Mouse (Mus musculus) adrenal gland, adult 8-10 months (tissue): ENCODE measurements around the gene Olfr76. TPM values are rescaled to one million over a fixed set of nuclear protein-coding genes. Genes with fewer than 3 reads are reported as not detected.
"Not testable (repeated sequence)": the region's sequence is repeated elsewhere in the genome, so short reads cannot be mapped to it uniquely, and the experiment has no call there.

Source experiments
- DNase-seq: peaks from one replicate; pipeline ENCODE4 v3.0.0; 2022
- total RNA-seq, 4 experiments: library from RNA; stranded (reverse); gene quantifications; 2 replicates each; pipeline ENCODE4 v1.2.4; 2022

The Olfr76 gene
- not detected for total RNA-seq

DNA sequence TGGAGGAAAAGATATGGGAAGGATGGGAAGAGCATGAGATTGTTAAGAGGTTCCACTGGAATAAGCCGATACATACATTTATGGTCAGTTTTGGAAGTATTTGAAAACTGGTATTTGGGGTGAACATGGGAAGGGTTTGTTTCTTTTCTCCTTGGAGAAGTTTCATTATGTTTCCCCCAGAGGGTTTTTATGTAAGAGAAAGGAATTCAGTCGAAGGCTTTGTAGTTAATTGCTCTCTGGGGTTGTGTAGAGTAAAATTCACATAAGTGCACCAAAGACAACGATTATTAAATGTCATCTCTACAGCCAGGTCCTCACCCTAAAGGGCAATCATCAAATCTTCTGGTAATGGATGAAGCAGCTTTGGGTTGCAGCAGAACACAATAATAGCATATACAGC lies at the start of gene Olfr76:
TSS of gene Olfr76 (minus strand) at position 101 of the 400 bp plus-strand sequence.
- DNase-seq, result no peak

DNA sequence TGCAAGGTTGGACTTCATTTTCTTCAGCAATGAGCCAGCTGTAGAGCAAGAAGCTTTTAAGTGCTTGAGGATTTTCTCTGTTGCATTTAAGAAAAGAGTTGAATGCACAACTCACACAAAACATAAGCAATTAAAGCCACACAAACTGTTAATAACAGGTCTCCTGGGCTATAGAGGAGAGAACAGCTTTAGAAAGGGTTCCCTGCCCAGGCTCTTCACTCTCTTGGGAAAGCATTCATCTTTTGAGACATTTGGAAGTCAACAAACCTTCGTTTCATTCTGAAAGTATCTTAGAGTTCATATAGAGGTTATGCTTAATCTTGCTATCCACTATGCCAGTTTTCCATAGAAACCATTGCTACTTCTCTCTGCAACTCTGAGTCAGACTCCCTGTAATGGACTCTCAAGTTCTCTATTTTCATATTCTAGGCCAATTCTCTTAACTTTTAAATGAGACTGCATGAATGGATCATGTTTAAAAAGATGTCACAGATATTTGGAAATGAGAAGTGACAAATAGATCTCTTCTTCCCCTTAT lies 47.1 kb upstream of the Olfr76 start, which contains the start of gene Olfr1555-ps1:
TSS of gene Olfr1555-ps1 (minus strand) at position 51 of the 538 bp plus-strand sequence.
- not testable (repeated sequence) for DNase-seq

DNA sequence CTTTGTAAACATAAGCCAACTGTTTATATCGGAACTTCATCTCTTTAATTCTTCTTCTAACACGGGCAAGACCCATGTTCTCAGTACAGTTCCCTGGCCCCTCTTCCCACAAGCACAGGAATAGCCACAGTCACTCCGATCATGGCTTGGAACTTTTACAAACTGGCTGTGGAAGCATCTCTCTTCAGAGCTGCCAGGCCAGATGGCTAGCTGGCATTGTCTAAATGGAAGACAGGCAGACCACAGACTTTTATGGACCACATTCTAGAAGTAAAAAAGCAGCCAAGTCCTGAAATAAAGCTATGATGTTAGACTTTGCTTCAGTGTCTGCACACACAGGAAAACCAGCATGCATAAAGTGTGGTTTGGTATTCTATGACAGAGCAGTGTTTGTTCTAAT lies 22.4 kb upstream of the Olfr76 start:
- DNase-seq, result no peak

DNA sequence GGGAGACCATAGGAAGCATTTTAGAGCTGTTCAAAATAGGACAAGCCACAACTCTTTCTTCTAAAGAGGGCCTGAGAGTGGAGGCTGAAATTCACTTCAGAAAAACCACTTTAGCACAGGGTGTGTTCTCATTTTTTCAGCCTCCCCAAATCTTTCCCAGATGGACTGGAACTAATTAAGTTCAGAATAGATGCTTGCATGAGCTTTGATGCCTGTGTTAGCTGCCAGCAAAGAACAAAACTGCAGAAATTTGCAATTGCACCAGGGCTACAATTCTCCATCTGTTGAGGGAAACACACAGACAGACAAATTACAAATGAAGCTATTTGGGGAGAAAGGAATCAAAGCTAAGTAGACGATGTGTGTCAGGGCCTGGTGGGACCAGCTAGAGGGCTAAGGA lies 20.4 kb upstream of the Olfr76 start:
- no peak for DNase-seq

DNA sequence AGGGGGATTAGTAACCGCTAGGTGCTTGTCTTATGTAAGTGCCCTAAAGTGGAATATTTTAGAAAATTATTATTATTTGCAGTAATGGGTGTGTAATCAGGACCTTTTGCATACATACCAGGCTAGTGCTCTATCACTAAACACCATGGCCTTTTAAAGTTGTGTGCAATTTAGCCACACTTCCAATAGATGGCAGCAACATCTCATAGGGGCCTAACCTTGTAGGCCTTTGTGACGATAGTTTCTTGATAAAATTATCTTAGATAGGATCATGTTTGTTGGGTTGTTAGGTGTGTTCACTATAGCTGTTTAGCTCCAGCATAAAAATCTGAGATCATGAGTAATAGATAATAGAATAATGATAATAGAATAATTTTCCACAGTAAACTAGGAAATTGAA lies 11.3 kb upstream of the Olfr76 start:
- no peak for DNase-seq

DNA sequence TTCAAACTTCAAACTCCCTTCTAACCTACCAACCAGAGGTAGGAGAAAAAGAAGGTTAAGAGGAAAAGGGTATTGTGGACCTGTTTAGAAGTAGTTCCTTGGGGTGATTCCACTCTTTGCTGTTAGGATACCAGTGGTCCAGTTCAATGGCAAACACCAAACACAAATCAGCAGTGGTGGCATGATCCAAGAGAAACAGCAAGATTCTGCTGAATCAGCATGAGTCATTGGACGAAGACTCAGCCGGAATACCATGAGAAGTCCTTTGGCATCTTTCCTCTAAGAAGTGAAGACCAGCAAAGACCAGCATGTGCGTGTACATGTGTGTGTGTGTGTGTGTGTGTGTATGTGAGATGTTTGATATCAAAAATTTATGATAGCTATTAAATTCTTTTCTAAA lies 6.5 kb downstream of the Olfr76 start:
- DNase-seq, result no peak

DNA sequence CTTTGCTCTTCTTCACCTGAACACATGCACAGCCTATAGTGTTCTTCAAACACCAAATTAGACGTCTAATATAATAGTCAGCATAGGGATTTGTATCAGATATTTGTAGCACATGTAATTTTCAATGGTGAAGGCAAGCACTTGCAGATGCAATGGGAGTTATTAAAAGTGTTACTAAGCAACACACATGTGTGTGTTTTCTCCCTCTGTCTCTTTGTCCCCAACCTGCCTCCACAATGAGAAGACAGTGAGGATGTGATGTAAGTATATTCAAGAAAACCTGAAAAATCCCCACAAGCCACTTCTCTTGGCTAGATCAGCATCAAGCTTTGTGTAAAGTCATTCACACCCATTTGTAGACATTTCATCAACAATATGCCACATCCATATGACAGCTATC lies 7.2 kb downstream of the Olfr76 start, which contains the start of gene Olfr1428:
TSS of gene Olfr1428 (minus strand) at position 101 of the 400 bp plus-strand sequence.
- no peak for DNase-seq

DNA sequence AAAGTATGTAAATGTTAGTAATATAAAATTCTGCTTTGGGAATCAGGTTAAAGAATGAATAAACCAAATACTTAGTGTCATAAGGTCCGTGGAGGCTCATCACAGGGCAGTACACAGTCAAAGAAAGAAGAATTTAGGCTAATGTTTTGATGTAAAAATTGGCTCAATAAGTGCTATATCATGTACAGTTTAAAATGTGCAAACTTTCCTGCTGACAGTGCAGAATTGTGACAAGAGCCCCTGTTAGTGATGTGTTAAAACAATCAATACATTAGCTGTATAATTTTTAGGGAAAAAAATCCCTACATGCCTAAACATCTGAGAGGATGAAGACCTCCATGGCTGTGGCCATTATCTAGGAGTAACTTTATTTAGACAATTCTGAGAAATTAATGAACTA lies 9.2 kb downstream of the Olfr76 start:
- DNase-seq, result no peak

DNA sequence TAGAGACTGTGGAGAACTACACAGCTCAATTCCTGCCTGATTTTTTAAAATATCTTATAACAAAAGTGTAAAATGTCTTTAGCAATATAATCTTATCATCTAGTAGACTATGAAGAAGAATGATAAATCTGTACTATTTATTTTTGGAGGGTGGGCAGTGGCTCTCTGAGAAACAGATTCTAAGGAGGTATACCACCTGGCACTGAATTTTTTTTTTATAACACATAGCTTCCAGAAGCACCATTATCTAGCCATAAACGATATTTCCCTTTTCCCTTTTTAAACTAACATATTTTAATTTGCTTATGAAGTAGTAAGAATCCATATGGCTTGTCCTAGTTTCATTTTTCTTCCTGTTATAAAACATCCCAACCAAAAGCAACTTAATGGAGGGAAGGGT lies 18.5 kb downstream of the Olfr76 start:
- no peak for DNase-seq

DNA sequence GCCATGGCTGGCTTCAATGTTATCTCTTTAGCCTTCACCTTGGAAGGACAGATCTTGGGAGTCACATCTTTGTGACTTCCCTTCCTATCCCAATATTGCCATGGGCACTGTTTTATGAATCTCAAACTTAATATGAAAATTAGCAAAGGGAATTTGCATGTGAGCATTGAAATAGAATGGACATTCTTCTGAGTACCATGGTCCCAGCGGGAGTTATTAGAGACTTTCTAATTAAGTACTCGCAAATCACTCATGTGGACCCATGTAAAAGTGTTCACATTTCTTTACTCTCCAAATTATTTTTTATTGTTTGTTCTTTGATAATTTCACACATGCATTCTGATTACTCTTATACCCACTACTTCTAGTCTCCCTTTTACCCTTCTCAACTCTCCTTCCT lies 19.8 kb downstream of the Olfr76 start, which contains the start of gene Olfr1427:
TSS of gene Olfr1427 (minus strand) at position 101 of the 400 bp plus-strand sequence.
- DNase-seq, result no peak

DNA sequence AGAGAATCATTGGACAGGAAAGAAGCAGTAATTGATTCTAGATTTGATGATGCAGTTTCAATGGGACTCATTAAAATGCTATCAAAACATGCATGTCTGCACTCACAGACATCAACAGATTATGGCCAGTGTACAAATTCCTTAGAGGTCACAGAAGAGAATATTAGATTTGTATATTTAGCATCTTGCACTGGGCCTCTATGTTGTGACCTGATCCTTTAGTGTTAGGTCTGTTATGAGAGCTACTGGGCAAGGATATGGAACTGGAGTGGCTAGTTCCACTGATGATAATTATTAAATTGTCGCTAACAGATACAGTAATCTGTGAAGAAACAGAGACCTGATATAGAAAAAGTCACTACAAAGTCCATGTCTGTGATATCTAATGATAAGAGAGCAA lies 31.1 kb downstream of the Olfr76 start, which contains the start of gene Olfr1426:
TSS of gene Olfr1426 (minus strand) at position 101 of the 400 bp plus-strand sequence.
- DNase-seq, result no peak

DNA sequence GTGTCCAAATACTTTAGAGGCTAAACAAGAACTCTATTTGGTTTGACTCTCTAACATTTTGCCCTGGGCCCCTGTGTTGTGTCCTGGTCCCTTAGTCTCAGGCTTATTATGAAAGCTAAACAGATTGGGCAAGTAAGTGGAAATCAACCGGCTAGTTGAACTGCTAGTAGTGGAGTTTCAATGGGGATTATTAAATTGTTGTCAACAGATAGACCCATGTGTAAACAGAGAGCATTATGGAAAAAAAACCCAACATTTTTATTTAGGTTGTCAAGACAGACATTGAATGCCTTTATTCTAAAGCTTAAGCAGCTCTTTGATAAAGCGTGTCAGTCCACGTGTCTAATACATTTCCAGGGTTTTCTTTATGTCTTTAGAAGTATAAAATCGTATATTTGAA lies 45.4 kb downstream of the Olfr76 start, which contains the start of gene Olfr1425:
TSS of gene Olfr1425 (minus strand) at position 101 of the 400 bp plus-strand sequence.
- DNase-seq, result not testable (repeated sequence)

DNA sequence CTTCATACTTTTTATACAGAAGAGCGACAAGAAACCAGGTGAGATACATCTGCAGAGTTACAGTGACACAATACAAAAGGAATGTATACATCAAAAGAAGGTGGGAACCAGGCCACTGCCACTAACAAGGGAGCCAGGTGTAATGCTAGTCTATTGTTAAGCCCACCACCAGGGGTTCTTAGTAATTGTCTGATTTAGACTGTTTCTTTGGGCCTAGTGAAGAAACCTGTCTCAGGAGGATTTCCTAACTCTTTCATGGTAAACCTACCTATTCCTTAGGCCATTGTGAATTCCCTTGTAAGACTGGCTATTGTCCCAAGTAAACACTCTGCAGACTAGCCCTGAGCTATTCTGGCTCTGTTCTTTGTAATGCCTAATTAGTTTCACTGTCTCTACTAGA lies 53.5 kb downstream of the Olfr76 start:
- not testable (repeated sequence) for DNase-seq

Other genes with a start within 250 kb of the Olfr76 start
- gene Olfr1419, start 248.1 kb downstream of the Olfr76 start, total RNA-seq, result not detected
- not detected for gene Olfr1420, start 236.6 kb downstream of the Olfr76 start, total RNA-seq
- gene Patl1, start 210.8 kb downstream of the Olfr76 start, total RNA-seq, result 10 to 100 TPM; 23.1 to 28.0 (median 25.6) TPM
- 100 to 1,000 TPM in 2 of 4 experiments, 10 to 100 TPM in 2; 96.8 to 109 (median 102) TPM for gene Osbp, start 157.3 kb downstream of the Olfr76 start, total RNA-seq
- gene Olfr1423, start 81.9 kb downstream of the Olfr76 start, total RNA-seq, result not detected
- gene Olfr1424, start 60.5 kb downstream of the Olfr76 start, total RNA-seq, result not detected
- not detected for gene Olfr1425, start 45.5 kb downstream of the Olfr76 start, total RNA-seq
- gene Olfr1426, start 31.2 kb downstream of the Olfr76 start, total RNA-seq, result not detected
- not detected for gene Olfr1427, start 19.9 kb downstream of the Olfr76 start, total RNA-seq
- gene Olfr1428, start 7.3 kb downstream of the Olfr76 start, total RNA-seq, result not detected
- gene Olfr1555-ps1, start 46.9 kb upstream of the Olfr76 start, total RNA-seq, result not detected
- gene Olfr1431, start 77.4 kb upstream of the Olfr76 start, total RNA-seq, result not detected
- not detected for gene Olfr1432, start 109.4 kb upstream of the Olfr76 start, total RNA-seq
- gene Olfr262, start 118.5 kb upstream of the Olfr76 start, total RNA-seq, result not detected
- gene Olfr235, start 137.8 kb upstream of the Olfr76 start, total RNA-seq, result not detected
- gene Olfr1434, start 156.7 kb upstream of the Olfr76 start, total RNA-seq, result not detected
- not detected for gene Olfr1436, start 175.9 kb upstream of the Olfr76 start, total RNA-seq
- gene Olfr1437, start 201.9 kb upstream of the Olfr76 start, total RNA-seq, result not detected
- gene Olfr1438-ps1, start 212.7 kb upstream of the Olfr76 start, total RNA-seq, result not detected